Mouse (Mus musculus) A20 (cell line): ENCODE results near the gene Lmntd2.
"Not testable (repeated sequence)": the region's sequence is repeated elsewhere in the genome, so short reads cannot be mapped to it uniquely, and the experiment has no call there.

Experiments used
- DNase-seq: peaks from one replicate; pipeline ENCODE4 v3.0.0-alpha.2; 2011; ENCODE audit warnings: low read depth, low spot score

Lmntd2 gene

GRCm38 (mm10) chr7:141213605-141214235, at the start of gene Lmntd2:
Lmntd2 (minus strand) TSS chr7:141214080.
- no peak for DNase-seq

DNA sequence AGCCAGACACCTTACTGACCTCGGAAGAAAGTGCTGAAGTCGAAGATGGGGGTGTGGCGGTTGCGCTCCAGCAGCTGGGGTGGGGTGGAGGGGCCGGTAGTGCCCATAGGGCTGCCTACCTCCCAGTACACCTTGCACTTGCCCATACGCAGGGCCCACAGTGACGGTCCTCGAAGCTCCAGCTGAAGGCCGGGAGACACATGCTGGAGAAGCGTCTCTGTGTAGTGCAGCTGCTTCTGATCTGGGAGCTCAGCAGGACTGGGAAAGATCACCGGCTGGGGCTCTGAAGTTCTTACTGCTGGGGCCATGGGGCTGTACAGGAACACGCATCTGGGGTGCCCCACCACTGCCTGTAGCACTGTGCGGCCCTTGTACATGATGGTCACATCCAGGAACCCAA, 49.8 kb upstream of the Lmntd2 start:
- no peak for DNase-seq

GRCm38 (mm10) chr7:141261480-141261879, 47.6 kb upstream of the Lmntd2 start:
- DNase-seq = no peak

GRCm38 (mm10) chr7:141256159-141256558, 42.3 kb upstream of the Lmntd2 start:
- no peak for DNase-seq

DNA sequence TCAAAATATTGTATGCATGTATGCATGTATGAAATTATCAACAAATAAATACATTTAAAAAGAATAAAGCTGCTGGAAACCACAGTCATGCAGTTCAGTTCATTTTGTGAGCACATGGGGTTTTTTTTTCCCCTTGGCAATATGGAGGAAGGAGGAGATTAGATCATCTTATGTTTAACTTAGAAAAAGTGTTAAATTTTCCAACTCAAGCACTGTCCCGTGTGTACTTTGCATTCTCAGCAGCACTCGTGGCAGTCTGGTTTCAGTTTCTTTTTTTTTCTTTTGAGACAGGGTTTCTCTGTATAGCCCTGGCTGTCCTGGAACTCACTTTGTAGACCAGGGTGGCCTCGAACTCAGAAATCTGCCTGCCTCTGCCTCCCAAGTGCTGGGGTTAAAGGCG, 36.6 kb upstream of the Lmntd2 start:
- DNase-seq = not testable (repeated sequence)

DNA sequence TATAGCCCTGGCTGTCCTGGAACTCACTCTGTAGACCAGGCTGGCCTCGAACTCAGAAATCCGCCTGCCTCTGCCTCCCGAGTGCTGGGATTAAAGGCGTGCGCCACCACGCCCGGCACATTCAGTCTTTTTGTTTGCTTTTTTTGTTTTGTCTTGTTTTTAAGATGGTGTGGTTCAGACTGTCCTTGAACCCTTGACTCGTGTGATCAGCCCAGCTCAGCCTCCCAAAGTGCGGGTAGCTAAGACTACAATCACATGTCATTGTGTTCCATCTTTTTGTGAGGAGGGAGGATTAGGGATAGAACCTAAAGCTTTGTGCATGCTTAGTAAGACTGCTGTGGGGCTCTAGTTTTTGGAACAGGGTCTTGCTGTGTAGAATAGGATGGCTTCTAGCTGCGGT, 17.7 kb upstream of the Lmntd2 start:
- no peak for DNase-seq

GRCm38 (mm10) chr7:141231111-141231510, 17.2 kb upstream of the Lmntd2 start:
- DNase-seq = no peak

- no peak for DNase-seq
These were observed 16.7 kb upstream of the Lmntd2 start for GRCm38 (mm10) chr7:141230570-141230969.

- no peak for DNase-seq
These were observed 15.8 kb upstream of the Lmntd2 start for GRCm38 (mm10) chr7:141229702-141230101.

- DNase-seq = peak; percentile 95
These were observed 14.6 kb upstream of the Lmntd2 start, which contains the start of gene Phrf1 for GRCm38 (mm10) chr7:141228279-141229067. Phrf1 (plus strand) TSS chr7:141228784.

DNA sequence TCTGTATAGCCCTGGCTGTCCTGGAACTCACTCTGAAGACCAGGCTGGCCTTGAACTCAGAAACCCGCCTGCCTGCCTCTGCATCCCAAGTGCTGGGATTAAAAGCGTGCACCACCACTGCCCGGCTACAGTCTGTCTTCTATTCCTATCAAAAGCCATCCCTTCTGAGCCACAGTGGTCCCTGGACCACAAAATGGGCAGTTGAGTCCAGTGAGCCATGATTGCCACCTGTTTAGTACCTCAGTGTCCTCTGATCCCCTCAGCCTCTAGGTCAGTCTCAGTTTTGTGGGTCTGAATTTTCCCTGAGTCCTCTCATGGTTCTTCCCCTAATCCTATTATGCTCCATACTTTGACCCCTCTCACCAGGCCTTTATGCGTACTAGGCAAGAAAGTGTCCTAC, 13.9 kb upstream of the Lmntd2 start:
- DNase-seq = no peak

- peak; percentile 23 for DNase-seq
These were observed 12.7 kb upstream of the Lmntd2 start for GRCm38 (mm10) chr7:141226535-141226934.

DNA sequence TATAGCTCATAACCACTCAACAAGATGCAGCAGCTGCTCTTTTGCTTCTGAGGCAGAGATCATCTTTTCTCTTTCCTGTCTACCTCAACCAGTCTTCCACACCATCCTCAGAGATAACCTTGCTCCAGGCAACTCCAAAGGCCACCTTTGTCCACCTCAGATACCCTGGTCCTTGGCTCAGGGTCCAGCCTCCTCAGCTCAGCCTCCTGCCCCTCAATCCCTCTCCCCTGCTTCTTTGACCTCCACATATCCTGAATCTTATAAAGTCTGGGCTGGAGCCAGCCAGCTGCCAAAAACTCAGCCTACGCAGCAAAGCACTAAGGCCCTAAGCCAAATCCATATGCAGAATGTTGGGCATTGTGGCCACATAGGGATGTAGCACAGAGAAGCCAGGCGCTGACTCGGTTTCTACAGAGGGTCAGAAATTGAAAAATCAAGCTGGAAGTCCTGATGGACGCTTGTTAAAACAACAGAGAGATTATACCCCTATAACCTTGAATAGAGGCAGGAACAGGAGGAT, 8.9 kb upstream of the Lmntd2 start:
- DNase-seq = peak; percentile 14

DNA sequence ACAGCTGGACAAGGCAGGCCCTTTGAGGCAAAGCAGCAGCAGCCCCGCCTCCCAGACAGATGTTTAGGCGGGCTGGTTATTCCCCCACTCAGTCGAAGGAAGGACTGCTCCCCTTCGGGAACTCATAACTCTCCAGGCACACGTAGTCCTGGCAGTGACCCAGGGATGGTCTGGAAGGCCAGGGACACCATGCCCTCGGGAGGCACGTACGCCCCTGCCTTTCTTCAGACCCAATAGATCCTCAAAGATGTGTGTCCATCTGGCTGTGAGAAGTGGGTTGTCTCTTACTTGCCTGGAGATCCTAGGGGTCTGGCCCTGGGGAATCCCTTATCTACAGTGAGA, 8.2 kb upstream of the Lmntd2 start:
- no peak for DNase-seq

DNA sequence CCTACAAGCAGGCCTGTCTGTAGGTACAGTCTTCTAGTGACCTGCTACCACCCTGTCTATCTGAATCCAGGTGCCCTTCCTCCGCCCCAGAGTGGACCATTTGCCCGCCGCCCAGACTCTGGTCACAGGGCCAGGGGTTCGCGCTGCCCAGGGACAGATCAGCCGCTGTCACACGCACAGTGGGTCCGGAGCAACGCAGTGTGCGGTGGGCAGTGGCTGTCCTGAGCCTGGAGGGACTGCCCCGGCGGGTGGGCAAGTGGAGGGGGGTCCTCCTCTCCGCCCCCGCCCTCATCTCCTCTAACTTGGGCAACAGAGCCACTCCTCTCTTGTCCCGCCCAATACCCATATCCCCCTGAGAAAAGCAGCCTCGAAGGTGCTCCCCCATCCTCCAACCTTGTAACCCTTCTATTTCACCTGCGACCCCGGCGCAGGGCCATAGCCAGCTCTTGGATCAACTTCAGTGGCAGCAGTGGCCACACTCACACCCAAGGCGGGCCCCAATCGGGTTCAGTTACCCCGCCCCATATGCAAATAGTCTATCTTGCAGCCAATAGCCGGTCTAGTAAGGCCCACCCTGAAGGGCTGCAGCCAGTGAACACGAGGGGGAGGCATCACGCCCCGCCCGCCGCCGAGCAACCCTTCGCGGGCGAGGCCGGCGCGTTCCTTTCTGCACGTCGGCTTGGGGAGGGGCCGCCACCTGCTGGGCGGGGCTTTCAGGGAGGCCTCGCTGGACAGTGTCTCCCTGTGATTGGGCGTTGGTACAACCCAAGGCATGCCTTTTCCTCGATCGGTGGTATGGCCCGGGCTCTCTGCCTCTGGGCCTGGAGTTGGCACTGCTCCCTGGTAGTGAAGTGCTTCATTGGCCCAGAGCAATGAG, 7.6 kb upstream of the Lmntd2 start:
- peak; percentile 100 for DNase-seq

DNA sequence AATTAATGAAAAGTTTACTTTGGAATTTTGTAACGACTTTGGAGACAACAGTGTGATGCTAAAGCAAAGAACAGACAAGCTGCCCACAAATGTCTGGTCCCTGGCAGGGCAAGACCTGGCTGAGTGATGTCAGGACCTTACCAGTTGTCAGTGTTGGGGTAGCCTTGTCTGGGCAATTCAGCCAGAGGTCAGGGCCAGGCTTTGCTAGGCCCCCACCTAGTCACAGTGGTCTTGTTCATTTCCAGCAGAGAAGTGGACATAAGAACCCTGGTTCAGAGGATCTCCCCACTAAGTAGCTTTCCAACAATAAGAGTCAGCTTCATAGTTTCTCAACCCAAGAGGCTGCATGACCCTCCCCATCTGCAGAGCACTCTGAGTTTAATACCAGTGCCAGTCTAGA, 6.5 kb upstream of the Lmntd2 start:
- DNase-seq = no peak

GRCm38 (mm10) chr7:141219558-141220099, 5.7 kb upstream of the Lmntd2 start:
- DNase-seq = no peak

DNA sequence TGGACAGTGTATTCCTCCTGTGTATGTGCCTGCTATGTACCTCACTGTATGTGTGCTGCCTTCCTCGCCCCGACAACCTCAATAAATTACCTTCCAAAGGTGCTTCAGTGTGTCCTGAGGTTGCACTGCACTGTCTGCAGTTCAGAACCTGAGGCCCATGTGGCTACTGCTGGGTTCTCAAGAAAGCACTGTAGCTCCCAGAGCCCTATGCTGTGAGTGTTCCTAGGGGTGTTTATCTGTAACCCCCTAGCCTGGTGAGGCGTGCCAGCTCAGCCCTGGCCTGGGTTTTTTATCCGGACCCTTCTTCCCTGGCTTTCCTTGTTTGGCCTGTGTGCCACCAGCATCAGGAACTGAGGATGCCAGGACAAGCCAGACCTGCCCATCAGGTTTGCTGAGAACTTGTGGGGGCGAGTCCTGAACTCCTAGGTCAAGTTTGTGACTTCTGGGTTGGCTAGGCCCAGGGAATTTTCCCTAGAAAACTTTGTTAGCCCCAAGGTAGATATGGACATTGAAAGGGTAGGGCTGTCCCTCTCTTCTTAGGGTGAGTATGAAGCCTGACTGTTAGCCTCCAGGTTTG, 4.8 kb upstream of the Lmntd2 start:
- DNase-seq = no peak

DNA sequence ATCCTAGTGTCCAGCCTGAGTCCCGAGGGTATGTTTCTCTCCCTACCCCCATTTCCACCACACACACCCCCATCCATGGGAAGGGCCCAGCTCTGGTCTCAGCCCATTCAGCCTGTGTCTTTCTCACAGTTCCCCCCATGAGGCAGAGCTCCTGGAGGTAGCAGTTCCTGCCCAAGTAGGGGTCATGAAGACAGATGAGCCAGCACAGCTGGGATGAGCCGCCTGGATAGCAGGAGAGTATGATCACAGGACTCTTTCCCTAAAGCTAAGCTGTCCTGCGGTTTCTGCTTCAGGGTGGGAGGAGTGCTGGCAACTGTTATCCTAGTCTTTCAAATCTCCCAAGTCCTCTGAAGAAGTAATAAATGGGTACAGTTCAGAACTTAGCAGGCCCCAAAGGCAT, 4.3 kb upstream of the Lmntd2 start:
- DNase-seq = no peak

DNA sequence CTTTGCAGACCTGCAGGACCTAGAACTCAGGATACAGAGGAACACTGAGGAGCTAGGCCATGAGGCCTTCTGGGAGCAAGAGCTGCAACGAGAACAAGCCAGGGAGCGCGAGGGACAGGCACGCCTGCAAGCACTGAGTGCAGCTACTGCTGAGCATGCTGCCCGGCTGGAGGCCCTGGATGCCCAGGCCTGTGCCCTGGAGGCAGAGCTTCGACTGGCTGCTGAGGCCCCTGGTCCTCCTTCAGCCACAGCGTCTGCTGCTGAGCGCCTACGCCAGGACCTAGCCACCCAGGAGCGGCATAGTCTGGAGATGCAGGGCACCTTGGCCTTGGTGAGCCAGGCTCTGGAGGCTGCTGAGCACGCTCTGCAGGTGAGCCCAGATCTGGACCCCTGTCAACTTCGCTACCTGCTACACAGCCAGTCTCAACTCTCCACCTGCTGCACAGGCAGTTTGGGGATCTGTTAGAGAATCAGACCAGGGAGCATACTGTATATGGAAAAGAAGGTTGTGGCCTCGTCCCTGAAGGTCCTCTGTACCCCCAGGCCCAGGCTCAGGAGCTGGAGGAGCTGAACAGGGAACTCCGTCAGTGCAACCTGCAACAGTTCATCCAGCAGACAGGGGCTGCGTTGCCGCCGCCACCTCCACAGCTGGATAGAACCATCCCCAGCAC, 3.6 kb upstream of the Lmntd2 start:
- DNase-seq = peak; percentile 31

- no peak for DNase-seq
These were observed 3.0 kb upstream of the Lmntd2 start for GRCm38 (mm10) chr7:141216894-141217293.
